Mouse (Mus musculus): Measurements from ENCODE around the gene Rpl10.

DNA sequence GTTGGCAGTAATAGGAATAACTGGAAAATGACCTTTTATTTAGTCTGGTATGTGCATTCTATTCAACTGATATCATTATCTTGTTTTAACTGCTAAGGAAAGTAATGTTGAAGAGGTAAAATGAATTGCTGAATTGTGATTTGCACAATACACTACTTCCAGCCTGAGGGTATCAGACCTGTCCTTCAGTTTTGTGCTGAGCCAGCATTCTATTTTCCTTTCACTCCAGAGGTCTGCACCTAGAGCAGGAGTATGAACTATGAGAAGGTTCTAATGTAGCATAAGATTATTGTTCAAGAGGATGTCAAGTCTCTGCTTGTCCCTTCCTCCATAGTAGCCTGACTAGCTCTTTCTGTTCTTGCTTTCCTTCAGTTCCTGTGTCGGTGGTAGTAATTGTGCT, 27.7 kb downstream of the Rpl10 start:
- no peak for TF ChIP-seq CTCF (IDR thresholded peaks at IDR 0.05; ENCODE audit: extremely low read depth, insufficient read depth, insufficient read length, insufficient replicate concordance)
- TF ChIP-seq POLR2A (IDR thresholded peaks at IDR 0.05; ENCODE audit: low read depth, low read length) = no peak
